Mouse (Mus musculus): Measurements from ENCODE around the gene Atp6v0a1.
"Not testable (repeated sequence)": the region's sequence is repeated elsewhere in the genome, so short reads cannot be mapped to it uniquely, and the experiment has no call there.

Gene Atp6v0a1

DNA sequence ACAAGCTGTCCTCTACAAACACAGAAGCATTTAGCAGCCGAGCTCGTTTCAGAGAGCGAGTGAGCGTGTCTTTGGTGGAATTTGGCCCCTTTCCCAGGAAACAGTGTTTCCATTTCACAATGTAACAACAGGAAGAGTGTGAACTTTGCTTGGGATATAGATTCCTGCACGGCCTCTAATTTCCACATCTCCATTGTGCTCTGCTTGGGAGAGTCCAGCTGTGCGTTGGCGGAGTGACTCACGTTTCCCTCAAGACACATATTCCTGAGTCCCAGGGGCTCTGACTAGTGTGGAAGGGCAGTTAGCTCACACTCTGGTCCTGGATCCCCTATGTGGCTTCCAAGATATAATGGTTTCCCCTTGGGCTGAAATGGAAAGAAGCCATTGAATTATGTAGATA lies 29.4 kb upstream of the Atp6v0a1 start:
- in situ Hi-C loops (cut with MboI, MseI): no loop called here

DNA sequence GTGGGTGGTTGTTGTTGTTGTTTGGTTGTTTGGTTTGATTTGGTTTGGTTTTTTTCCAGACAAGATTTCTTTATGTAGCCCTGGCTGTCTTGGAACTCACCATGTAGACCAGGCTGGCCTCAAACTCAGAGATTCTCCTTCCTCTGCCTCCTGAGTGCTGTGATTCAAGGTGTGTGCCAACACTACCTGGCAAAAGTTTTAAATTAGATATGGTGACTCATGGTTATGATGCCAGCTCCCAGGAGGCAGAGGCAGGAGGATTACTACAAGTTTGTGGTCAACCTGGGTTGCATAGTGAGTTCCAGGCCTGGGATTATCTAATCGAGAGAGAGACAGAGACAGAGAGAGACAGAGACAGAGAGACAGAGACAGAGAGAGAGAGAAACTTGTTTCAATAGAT lies 28.8 kb upstream of the Atp6v0a1 start:
- in situ Hi-C loops (cut with MboI, MseI): no loop called here

DNA sequence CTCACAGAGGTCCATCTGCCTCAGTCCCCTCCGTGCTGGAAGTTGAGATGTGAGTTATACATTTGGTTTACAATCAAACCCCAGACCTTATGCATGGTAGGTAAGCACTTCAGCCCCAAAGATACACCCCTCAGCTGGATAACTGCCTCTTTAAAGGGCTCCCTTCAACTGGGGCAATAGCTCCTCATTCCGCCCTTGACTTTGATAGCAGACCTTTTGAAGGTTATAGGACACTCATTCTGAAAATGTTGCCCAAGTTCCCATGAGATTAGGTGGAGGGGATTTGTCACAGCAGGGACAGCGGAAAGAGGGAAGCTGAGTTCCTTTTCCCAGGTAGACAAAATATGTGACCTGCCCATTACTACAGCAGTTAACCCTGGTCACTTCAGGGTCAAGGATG lies 28.0 kb upstream of the Atp6v0a1 start:
- in situ Hi-C loops (cut with MboI, MseI): no loop called here

DNA sequence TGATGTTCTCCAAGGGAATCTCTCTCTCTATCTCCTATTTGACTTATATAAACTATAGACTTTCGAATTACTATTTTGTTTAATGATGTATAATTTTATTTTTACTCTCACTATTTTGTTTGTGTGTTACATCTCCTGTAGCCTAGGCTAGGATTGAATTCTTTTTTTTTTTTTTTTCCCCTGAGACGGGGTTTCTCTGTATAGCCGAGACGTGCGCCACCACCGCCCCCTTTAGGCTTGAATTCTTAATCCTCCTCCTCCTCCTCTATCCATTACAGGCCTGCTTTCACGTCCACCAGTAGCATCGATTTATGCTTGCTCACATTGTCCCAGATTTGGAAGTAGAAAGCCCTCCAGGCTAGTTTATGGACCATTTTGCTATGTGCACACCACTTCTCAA lies 27.2 kb upstream of the Atp6v0a1 start:
- in situ Hi-C loops (cut with MboI, MseI): no loop called here

DNA sequence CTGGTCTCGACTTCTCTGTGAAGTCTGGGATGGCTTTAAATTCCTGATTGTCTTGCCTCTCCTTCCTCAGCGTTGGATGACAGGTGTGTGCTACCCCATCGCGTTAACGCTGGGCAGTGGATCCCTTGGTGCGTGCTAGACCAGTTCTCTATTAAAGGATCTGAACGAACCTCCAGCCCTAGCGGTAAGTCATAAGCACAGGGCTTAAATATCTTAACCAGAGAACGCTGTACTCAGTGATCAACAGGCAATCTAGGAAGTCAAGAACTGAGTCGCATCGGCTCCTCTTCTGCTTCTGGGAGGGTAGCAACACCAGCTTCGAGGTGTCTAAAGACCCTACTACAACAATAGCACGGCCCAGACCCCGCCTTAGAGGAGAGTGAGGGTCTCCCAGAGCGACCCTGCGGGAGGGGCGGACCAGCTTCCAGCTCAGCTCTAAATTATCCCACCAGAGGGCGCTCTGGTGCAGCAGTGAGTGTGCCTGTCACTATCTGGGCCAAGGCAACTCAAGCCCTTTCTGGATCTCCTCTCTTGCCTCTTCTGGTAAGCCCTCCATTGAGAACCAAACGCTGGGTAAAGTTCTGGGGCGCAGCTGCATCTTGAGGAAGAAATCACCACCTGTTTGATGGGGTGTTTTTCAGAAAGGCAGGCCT lies 26.0 kb upstream of the Atp6v0a1 start:
- in situ Hi-C loops (cut with MboI, MseI): no loop called here

DNA sequence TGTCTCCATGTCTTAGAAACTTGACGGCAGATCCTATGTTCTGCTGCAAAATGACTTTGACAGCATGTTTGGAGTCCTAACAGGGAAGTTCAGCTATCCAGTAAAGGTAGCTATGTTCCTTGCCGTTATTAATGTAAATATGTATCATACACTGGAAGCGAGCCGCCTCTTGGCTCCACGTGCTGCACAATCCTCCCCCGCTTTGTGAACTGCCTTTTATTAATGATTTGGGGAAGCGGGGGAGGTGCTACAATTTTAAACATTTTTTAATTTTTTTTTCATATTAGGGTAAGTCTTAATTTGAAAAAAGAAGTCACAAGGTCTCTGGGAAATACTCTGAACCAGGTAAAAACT lies 25.5 kb upstream of the Atp6v0a1 start:
- in situ Hi-C loops (cut with MboI, MseI): no loop called here

DNA sequence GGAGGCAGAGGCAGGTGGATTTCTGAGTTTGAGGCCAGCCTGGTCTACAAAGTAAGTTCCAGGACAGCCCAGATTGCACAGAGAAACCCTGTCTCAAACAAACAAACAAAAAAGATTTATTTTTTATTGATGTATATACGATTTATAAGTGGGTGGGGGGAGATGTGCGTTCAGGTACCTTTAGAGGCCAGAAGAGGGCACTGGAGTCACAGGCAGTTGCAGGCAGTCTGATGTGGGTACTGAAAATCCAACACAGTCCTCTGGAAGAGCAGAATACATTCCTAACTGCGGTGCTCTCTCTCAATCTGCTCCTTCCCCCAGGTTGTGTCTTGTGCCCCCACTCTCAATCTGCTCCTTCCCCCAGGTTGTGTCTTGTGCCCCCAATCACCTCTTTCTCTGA lies 23.6 kb upstream of the Atp6v0a1 start:
- in situ Hi-C loops (cut with MboI, MseI): no loop called here

DNA sequence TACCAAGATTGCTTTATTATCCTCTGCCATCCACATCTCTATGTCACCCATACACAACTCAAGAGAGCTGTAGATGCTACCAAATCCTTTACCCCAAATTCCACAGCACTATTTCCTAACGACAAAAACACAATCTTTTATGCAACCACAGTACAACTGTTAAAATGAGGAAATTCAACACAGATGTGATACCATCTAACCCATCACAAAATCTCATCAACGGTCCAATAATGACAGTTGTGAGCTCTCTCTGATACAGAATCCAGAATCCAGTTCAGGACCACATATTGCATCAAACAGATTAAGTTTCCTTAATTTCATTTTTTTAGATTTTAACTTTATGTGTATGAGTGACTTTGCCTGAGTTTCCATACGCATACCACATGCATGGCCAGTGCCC lies 20.6 kb upstream of the Atp6v0a1 start:
- in situ Hi-C loops (cut with MboI, MseI): no loop called here

DNA sequence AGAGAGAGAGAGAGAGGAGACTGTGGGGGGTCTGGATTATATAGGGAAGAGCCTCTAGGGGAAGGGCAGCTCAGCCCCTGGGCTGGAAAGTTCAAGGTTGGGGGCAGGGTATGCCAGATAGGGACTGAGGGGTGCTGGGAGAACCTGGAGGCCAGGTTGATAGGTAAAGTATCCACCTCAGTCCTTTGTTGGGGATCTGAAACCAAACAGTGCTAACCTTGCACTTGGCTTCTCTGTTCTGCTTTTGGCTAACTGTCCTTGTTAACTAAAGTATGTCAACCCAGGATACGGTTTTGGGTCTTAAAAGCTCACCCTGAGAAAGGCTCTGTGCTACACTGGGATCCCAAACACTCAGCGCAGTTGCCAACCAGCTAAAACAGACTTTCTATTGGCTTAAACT lies 19.6 kb upstream of the Atp6v0a1 start:
- in situ Hi-C loops (cut with MboI, MseI): no loop called here

DNA sequence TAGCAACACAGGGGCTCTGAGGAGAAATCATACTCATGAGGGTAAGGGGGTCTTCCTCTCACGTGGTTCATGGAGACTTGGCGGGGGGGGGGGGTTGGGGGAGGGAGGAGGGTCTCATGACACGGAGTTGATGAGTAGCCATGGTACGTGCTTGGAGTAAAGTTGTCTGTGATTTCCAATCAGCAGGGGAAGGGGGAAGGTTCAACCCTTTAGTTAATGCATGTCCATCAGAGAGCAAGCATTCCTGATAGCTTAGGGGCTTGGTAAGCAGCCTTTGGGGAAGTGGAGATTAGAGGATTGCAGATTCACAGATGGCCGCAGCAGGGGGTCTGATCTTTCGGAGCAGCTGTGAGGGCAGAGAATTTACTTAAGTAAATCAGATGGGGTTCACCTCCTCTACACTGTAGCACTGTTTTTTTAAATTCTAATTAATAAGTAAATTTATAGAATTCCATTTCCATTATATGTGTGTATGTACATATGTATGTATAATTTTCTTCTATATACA lies 18.2 kb upstream of the Atp6v0a1 start:
- in situ Hi-C loops (cut with MboI, MseI): no loop called here

DNA sequence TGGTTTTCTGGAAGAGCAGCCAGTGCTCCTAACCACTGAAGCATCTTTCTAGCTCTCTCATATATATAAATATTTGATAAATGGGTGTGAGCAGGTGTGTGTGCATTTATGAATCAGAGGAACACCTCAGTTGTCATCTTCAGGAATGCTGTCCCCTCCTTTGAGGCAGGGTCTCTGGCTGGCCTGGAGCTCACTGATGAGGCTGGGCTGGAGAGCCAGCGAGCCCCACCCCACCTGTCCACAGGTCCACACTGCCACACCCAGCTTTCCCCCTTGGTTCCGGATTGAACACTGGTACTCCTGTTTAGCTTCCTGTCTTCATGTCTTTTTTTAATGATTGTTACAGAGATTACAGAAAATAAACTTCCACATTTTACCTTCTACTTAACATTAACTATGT lies 15.8 kb upstream of the Atp6v0a1 start:
- in situ Hi-C loops (cut with MboI, MseI): no loop called here

DNA sequence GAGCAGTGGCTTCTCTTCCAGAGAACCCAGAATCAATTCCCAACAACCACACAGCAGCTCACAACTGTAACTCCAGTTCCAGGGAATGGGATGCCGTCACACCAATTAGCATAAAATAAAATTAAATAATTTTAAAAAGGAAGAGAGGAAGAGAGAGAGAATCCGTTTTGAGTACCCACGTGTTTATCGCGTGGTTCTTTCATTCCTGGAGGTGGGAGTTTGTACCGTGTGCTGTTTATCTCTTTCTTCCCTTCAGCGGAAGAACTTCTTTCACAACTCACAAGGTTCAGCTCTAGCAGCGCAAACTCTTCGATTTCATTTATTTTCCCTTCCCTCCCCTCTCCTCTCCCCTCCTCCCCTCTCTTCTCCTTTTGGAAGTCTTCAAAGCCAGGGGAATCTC lies 15.0 kb upstream of the Atp6v0a1 start:
- in situ Hi-C loops (cut with MboI, MseI): no loop called here

DNA sequence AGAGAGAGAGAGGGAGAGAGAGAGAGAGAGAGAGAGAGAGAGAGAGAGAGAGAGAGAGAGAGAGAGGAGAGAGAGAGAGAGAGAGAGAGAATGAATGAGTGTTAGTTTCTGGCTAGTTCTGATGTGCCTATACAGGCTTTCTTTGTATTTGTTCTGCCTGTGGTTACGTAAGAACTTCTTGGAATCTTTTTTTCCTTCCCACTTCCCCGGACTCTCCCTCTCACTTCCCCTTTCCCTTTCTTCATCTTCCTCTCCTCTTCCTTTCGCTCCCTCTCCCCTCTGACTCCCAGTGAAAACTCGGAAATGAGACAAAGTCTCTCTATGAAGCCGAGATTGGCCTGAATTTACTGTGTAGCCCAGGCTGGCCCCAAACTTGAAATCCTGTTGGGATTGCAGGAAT lies 14.6 kb upstream of the Atp6v0a1 start:
- in situ Hi-C loops (cut with MboI, MseI): no loop called here

DNA sequence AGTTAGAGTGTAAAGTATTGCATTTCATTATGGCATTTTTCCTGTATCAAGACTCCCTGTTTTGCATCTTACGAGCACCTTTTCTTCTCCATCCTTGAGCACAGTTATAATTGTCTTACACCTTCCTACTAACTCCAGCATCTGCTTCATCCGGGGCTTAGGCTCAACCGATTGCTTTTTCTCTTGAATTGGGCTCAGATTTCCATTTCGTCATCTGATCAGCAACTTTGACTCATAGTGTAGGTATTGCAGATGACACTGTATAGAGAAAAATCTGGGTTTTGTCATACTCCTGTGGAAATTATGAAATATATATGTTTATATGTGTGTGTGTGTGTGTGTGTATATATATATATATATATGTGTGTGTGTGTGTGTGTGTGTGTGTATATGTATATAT lies 12.8 kb upstream of the Atp6v0a1 start:
- in situ Hi-C loops (cut with MboI, MseI): no loop called here

DNA sequence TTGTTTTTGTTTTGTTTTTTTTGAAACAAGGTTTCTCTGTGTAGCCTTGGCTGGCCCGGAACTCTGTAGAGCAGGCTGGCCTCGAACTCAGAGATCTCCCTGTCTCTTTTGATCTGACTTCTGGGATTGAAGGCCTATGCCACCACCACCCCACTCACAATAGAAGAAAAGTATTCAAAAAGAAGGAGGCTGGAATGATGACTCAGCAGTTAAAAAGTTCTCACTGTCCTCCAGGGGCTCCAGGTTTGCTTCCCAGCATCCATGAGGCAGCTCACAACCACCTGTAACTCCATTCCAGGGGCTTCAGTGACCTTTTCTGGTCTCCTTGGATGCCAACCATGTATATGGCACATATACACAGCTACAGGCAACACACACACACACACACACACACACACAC lies 10.4 kb upstream of the Atp6v0a1 start:
- in situ Hi-C loops (cut with MboI, MseI): no loop called here

DNA sequence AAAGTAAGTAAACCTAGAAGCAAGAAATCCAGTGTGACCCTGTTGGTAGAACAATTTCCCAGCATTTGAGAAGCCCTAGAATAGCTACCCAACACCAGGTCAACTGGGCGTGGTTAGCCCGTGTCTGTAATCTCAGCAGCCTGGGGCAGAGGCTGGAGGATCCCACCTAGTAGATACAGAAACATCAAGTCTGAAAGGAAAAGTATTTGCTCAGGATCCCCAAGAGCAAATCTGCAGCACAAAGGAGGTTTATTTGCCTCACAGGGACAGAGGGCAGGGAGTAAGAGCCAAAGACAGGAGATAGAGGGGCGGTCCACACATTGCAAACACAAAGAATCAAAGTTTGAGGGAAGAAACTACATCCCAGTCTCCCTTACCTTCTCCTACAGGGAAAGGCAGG lies 10.0 kb upstream of the Atp6v0a1 start:
- in situ Hi-C loops (cut with MboI, MseI): no loop called here

DNA sequence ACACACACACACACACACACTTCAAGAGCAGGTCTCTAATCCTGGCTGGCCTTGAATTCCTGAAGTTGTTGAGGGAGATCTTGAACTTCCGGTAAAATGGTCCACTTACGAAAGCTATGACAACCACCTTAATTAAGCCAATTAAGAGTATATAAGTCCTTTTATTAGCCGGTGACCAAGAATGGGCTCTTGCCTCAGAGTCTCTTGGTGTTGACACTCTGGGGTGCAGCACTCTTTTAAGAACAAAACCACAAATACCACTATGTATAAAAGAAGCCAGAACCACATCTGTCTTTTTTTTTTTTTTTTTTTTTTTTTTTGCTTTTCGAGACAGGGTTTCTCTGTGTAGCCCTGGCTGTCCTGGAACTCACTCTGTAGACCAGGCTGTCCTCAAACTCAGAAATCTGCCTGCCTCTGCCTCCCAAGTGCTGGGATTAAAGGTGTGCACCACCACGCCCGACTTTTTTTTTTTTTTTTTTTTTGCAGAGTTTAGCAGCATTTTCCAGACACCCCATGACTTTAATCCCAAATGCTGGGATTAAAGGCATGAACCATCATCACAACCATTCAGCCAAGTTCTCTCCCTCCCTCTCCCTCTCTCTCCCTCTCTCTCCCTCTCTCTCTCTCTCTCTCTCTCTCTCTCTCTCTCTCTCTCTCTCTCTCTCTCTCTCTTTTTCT lies 7.2 kb upstream of the Atp6v0a1 start:
- in situ Hi-C loops (cut with MboI, MseI): not testable (repeated sequence)

DNA sequence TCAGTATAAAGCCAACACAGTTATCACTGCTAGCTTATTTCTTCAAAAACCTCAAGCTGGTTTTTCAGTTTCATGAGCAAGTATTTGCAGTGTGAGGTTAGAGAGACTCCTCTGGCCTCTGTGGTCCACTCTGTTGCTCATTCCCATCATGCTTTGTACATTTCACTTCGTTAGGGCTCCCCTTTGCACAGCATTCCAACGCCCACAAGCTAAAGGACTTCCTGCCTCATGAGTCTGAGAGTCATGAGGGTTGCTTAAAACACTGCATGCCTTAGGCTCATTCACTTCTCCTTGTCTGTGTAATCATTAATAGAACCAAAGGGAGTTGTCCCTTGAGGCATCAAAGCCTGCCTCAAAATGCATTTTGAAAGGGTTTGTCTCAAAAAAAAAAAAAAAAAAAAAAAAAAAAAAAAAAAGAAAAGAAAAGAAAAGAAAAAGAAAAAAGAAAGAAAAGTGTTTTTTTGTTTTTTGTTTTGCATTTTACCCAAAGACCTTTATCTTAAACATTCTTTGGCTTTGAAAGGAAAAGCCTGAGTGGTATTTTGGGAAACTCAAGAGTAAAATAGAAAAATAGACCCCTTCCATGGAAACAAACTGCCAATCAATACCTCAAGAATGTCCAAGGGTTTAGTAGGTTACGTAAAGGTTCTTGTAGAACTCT lies 6.1 kb upstream of the Atp6v0a1 start:
- in situ Hi-C loops (cut with MboI, MseI): no loop called here

DNA sequence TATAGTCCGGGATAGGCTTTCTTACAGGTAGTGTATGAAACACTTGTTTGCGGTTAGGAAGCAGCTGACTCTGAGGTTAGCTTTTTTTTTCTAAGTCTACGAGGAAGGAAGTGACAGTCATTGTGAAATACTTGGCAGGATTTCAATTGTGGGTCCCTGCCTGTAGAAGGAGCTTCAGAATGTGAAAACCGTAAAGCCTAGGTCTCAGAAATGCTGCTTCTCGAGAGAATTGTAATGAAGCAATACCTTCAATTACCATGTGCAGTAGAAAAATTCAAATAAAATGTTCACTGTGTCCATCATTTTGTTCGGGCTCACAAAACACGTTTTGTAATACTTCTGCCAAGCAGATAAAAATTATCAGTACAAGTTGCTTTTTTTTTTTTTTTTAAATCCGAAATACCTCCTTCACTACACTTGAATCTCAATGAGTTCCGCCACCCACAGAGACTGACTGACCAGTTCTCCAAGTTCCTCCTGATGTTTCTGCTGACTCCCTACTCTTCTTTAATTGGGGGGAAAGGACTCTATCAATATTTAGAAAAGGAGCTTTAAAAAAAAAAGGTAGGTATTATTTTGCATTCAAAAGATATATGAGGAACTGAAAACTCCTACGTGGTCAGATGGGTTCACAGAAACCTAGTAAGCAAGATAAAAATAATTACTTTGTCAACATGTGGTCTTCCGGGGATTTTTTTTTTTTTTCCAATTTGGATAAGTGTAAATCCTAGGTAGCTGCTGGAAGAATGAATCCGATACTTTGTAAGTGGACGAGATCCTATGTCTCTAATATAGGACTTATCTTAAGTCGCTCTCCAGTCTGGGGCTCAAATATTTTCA lies 826 bp upstream of the Atp6v0a1 start:
- in situ Hi-C loops (cut with MboI, MseI): no loop called here

DNA sequence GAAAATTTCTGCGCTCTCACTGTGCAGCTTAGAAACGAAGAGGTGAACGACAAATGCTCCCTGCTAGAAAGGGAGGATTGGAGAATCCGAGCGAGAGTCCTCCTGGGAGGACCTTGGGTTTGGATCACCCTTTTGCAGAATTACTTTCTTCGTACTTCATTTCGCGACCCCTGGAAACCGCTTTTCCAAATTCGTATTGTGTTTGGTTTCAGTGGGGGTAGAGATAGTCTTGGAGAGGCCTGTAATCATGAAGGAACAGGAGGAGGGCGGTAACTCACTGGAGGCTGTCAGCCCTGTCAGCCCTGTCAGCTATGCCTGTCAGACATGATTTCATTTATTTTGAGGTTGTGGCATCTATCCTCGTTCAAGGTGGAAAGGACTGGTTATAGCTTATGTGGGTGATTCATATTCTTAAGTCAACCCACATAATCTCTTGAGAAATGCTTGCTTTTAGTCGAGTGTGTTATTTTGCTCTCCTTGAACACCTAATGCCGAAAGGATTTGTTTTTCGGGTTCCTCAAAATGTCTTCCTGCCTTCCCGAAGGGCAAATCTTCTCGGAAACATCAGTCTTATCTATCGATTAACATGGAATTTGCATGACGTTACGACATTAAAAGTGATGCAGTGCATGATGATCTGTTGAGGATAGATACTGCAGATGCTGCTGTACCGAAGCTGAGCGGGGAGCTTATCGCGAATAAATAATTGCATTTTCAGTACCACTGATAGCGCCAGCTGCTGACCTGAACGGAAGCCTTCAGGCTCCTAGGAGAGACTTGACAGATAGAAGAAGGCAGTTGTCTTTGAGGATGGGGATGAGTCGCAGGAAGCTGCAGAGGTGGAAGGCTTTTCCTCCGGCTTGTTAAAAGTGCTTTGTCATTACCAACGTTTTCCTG lies 884 bp downstream of the Atp6v0a1 start:
- in situ Hi-C loops (cut with MboI, MseI): no loop called here

DNA sequence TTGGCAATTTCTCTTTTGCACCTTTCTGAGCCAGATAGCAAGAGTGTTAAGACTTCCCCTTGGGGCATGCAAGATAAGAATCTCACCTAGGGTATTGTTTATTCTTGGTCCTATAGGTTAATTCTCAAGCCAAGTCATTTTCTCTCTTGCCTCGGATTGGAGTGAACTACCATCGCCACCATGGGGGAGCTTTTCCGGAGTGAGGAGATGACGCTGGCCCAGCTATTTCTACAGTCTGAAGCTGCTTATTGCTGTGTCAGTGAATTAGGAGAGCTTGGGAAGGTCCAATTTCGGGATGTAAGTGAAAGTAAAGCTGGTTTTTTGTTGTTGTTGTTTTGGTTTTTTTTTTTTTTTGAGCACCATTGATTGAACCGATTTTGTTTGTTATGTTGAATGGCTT lies 2.4 kb downstream of the Atp6v0a1 start:
- in situ Hi-C loops (cut with MboI, MseI): no loop called here
